Mouse (Mus musculus) layer of hippocampus, postnatal 36 days (tissue): ENCODE results near the gene Itsn2. TPM values are rescaled to one million over a fixed set of nuclear protein-coding genes. Genes with fewer than 3 reads are reported as not detected.
"Not testable (repeated sequence)": the region's sequence is repeated elsewhere in the genome, so short reads cannot be mapped to it uniquely, and the experiment has no call there.

Experiments used
- DNase-seq, 2 experiments: peaks; one replicate each; pipeline ENCODE4 v3.0.0; 2022
- total RNA-seq, 2 experiments: library from RNA; stranded (reverse); gene quantifications; 2 replicates each; pipeline ENCODE4 v1.2.3; 2021

Itsn2 gene
- total RNA-seq, result 100 to 1,000 TPM in 1 of 2 experiments, 10 to 100 TPM in 1; 87.2 to 104 TPM

DNA sequence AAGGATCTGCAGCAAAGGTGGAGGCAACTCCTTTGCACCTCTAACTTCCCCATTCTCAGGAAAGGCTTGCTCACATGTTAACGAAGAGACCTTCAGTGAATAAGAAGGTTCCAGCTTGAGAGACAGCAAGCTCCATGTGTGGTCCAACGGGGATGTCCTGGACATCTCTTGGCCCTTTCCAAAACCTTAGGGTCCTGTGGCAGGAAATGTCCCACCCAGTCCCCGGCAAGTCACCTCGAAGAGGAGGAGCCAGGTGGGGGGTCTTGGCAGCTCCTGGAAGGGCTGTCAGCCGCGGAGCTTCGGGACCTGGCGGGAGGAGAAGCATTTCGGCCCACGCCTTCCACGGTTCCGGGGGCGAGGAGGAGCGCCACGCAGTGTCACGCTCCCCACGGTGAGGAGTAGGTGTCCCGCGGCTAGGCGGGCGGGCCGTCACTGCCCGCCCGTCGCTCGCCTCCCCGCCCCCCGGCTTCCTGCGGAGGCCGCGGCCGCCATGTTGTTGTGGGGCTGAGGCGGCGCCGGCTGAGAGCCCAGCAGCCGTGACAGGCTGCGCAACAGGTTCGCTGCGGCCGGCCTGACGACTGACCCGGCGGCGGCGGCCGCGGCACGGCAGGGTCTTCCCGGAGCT lies at the start of gene Itsn2, which contains the start of gene Gm3625:
Gene Itsn2, plus strand, starts transcription at position 98 of the 625 bp plus-strand sequence.
Gene Gm3625, minus strand, starts transcription at position 387 of the 625 bp plus-strand sequence.
- DNase-seq, result peak; percentile 74 to 75

DNA sequence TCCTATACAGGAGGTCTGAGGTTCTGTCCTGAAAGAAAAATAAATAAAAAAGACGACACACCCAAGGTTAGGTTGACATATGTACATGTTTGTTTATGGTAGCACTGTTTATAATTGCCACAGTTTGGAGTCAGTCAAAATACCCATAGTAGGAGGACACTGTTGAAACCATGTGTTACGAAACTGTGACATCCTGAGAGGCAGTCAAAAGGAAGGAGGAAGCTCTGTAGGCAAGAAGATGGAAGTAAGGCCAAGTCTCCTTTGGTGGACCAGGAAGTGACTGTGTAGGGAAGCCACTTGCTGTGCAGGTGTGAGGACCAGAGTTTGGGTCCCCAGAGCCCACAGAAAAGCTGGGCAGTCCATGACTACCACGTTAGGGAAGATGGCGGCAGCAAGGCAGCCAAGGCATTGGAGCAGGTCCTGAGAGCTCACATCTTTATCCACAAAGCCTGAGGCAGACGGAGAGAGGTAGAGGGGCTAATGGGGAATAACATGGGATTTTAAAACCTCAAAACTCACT lies 48.0 kb upstream of the Itsn2 start:
- no peak for DNase-seq

DNA sequence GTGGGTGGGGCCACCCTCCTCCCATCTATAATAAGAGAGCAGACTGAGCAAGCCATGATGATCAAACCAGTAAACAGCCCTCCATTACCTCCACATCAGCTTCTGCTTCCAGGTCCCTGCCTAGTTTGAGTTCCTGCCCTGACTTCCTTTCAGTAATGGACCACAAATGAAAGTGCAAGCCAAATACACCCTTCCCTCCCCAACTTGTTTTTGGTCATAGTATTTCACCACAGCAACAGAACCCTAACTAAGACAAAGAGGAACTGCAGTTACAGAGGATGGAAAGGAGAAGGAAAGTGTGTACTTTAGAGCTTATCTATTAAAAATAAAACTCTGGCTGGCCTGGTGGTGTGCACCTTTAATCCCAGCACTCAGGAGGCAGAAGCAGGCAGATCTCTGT lies 47.0 kb upstream of the Itsn2 start:
- DNase-seq, result no peak

DNA sequence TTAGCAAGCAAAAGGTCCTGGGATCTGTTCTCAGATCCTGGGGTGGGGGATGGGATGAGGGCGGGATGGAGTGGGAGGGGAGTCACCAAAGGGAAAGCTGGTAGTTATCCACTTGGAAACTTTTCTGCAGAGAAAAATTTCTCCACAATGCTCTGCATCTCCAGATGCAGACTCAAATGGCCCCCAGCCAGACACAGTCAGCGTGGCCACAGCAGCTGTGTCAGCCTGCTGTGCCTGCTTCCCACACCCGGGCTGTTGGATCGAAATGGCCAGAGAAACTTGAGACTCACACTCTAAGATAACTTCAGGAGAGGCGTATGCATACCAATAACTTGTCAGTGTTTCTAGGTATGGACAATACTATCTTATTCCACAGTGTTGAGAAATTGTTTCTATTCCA lies 45.9 kb upstream of the Itsn2 start:
- DNase-seq, result no peak

DNA sequence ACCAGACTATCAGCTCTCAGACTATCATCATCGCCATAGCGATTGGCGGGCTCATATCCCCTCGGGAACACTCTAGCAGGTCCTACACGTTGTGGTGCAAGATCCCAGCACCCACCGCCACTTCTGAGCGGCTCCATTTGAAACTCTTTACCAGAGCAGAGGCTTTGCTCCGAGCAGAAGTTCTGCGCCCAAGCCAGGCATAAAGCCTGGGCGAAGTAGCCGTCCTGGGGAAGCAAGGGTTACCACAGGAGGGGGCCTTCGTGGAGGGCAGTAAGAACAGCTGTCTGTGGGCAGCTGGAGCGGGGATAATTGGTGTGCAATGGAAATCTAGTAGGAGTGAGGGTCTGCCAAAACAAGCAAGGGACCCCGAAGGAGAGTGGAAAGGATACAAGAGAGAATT lies 44.9 kb upstream of the Itsn2 start:
- no peak for DNase-seq

DNA sequence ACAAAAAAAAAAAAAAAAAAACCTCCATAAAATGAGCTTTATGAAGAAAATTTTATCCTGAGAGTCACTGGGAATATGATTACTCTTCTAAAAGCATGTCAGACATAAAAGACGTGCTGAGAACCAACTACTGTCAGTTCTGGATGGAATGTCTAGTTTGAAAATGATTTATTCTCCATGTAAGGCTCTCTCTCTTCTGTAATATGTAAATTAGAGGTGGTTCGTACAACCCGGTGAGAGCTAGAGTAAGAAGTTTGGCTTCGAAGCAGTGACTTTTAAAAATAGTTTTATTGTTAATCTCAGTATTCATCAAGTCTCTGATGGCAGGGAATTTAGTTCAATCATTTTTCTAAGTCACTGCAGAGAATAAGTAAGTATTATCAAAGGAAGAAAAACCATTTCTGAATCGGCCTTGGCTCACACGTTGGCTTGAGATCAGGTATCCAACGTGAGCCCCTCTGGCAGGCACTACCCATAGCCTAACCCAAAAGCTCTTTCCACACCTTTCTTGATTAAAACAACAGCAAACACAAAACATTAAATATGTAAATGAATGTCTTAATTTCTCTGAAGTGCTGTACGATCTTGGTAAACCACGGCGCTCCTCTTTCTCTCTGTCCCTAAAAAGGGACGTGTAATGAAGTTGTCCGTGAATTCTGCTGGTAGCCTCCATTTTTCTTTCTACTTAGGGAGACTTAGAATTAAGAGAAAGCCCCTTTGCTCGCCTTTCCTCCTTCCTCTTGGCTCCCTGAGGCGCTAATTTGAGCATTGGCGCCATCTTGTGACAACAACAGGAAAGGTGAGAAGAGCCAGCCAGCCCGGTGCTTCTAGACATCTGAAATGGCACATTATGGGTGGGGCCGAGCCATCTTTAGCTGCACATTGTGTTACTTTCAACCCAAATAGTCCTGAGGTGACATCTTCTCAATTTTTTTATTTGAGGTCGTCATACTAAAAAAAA lies 44.1 kb upstream of the Itsn2 start:
- DNase-seq, result peak; percentile 76 to 81

DNA sequence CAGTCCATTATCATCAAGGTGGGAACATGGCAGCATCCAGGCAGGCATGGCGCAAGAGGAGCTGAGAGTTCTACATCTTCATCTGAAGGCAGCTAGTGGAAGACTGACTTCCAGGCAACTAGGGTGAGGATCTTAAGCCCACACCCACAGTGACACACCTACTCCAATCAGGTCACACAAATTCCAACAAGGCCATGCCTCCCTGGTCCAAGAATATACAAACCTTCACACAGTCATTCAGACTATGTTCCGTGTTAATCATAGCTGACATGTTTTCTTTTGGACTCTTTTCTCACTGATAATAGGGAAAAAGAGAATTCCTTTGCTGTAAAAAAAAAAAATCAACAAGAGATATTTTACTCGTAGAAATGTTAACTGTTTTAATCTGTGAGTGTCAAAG lies 38.7 kb upstream of the Itsn2 start:
- DNase-seq, result not testable (repeated sequence)

DNA sequence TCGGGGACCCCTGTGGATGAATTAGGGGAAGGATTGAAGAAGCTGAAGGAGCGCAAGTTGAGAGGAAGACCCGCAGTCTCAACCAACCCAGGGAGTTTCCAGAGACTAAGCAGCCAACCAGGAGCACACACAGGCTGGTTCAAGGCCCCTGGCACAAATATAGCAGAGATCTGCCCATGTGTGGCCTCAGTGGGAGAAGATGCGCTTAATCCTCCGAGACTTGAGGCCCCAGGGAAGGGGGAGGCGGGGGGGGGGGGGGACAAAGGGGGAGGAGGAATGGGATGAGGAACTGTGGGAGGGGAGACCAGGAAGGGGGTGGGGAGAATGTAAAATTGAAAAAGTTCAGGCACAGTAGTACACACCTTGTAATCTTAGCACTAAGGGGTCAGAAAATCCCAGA lies 37.0 kb upstream of the Itsn2 start:
- DNase-seq, result no peak

DNA sequence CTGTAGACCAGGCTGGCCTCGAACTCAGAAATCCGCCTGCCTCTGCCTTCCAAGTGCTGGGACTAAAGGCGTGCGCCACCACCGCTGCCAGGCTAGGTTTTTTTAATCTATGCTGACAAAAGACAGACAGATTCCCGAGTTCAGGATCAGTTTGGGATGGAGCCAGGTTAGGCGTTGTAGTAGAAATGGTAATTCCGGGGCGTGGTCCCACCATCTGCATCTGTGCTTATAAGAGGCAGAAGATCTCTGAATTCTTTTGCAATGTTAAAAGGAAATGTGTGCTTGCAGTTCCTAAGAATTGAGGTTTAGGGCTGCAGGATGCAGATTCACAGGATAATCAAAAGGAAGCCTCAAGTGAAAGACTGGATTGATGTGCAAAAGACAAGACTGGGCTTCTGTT lies 35.5 kb upstream of the Itsn2 start:
- no peak for DNase-seq

DNA sequence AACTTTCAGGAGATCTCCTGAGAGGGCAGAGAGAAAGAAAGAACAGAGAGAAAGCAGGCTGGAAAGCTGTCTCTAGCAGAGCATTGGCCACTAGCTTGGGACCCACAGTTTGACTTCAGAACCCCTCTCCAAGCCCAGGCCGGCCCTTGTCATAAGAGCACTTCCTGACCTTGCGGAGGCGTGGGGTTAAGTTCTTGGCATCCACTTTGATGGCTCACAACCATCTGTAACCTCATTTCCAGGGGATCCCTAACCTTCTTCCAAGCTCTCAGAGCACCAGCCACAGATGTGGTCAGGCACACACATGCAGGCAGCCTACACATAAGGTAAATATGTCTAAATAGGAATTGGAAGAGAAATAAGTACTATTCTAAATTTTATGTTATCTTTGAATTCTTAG lies 35.0 kb upstream of the Itsn2 start:
- DNase-seq, result no peak

DNA sequence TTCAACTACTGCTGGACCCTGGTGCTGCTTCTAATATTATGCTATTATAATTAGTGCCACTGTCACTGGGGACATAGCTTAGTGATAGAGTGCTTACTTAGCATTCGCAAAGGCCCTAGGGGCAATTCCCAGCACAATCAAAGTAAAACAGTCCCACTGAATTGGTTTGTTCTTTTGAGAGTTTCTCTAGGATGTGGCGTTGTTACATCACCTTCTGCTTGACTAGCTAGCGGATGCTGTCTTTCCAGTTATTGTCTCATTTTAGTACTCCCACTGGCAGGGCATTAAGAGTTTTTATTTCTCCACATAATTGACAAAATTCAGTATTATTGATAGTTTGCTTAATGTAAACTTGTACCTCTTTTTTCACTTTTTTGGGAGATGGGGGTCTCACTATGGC lies 34.4 kb upstream of the Itsn2 start:
- DNase-seq, result no peak

DNA sequence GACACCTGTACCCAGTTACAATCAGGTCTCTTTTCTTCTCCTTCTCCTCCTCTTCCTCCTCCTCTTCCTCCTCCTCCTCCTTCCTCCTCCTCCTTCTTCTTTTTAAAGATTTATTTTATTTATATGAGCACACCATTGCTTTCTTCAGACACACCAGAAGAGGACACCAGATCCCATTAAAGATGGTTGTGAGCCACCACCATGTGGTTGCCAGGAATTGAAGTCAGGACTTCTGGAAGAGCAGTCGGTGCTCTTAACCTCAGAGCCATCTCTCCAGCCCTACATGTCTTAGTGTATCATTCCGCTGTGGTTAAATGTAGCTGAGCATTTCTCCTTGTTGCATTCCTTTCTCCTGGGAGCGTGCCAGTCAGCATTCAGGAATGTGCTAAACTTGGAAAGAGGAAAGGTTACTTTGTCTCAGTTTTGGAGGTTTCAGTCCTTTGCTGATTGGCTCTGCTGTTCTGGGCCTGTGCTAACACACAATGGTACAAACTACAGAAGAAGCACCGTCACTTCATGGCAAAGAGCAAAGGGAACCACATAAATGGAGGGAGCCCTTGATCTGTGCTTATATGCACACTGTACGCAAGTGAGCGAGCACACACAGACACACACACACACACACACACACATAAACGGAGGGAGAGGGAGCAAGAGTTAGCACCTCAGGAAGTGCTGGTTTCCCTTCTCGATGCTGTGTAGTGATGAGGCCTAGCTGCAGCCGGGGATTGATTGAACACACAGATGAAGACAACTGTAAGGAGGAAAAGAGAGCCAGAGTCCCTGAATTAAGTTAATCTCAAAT lies 33.8 kb upstream of the Itsn2 start:
- DNase-seq, result no peak

DNA sequence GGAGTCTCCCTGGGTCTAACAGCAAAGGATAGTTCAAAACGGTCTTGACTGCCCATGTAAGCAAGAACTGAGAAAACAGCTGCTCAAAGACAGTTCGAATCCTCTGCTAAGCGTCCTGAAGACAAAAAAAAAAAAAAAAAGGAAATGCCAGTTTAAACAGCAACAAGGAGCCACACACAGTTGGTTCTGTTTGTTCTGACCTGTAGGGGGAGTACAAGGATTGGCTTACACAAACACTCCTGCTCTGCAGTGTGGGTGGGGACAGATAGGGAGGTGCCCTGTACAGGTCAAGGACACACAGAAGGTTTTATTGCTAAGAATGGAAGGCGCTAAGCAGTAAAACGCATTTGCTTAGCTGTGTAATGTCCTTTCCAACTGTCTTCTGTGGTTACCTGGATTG lies 20.6 kb upstream of the Itsn2 start:
- no peak for DNase-seq

DNA sequence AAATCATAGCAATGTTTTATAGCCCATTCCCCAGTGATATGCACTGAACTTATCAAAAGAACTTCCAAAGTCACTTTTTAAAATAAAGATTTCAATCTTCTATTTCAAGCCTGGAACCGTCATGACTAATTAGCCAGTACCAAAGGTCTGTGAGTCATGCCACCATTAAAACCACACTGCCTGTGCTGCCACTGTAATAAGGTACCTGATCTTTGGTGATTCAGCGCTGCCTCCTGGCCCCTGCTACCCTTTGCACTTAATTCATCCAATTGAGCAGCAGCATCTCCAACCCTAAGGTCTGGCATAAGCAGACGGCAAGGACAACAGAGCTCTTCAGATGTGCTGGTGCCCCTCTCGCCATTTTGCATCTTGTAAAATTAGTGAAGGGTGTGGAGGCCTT lies 18.4 kb upstream of the Itsn2 start:
- DNase-seq, result no peak

DNA sequence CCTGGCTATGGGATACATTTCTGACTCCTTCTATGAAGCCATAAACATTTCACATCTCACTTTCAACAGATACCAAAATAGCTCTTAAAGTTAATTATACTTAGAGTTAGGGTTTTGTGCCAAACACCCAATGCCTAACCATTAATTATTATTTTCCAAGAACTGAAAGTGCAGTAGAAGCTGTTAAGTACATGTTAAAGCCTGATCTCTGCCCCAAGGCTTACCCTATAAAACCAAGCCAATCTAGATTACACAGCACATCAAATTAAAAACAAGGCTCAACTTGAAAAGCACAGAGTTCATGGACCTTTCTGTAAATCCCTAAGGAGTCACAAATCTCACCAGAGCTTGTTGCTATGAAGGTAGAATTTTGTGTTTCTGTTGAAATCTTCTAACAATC lies 10.1 kb upstream of the Itsn2 start:
- no peak for DNase-seq

DNA sequence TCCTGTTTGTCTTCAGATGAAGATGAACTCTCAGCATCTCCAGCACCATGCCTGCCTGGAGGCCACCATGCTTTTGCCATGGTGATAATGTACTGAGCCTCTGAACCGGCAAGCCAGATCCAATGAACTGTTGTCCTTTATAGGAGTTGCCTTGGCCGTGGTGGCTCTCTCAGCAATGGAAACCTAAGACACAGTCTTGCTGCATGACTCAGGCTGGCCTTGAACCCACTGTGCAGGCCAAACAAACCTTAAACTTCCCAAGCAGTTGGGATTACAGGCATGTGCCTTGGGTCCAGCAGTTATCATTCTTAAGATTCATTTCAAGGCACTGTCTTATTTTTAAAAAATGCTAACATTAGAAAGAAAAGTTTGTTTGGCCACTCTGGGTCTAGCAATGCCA lies 4.6 kb upstream of the Itsn2 start:
- DNase-seq, result no peak

DNA sequence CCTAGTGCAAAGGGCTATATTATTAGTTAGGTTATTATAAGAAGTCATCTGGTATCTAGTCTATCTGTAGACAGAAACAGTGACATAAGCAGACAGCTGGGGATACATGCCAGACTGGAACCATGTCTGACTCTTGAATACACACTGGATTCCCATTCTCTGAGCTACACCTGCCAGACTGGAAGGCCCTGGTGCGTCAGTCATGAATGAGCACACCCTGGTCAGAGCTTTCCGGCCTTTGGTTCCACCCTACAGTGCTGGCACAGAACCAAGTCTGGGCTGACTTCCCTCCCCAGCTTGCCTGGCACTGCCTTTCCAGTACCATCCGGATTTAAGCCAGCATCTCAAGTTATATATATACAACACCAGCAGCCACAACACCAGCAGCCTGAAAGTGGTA lies 3.8 kb upstream of the Itsn2 start:
- no peak for DNase-seq

DNA sequence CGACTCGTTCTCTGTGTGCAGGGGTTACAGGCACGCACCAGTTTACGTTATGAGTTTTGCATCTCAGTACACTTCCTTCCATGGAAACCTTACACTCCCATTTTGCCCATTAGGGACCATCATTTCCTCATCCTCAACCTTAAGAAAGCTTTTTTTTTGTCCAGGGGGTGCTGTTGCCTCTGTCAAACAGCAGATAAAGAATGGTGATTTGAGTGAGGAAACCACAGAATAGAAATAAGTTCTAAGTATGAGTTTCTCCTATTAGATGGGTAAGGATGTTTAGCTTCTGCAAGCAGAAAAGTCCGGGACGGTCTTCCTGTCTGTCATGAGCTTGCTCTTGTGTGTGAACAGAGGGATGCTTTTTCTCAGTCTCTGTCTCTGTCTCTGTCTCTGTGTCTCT lies 413 bp upstream of the Itsn2 start:
- no peak for DNase-seq

DNA sequence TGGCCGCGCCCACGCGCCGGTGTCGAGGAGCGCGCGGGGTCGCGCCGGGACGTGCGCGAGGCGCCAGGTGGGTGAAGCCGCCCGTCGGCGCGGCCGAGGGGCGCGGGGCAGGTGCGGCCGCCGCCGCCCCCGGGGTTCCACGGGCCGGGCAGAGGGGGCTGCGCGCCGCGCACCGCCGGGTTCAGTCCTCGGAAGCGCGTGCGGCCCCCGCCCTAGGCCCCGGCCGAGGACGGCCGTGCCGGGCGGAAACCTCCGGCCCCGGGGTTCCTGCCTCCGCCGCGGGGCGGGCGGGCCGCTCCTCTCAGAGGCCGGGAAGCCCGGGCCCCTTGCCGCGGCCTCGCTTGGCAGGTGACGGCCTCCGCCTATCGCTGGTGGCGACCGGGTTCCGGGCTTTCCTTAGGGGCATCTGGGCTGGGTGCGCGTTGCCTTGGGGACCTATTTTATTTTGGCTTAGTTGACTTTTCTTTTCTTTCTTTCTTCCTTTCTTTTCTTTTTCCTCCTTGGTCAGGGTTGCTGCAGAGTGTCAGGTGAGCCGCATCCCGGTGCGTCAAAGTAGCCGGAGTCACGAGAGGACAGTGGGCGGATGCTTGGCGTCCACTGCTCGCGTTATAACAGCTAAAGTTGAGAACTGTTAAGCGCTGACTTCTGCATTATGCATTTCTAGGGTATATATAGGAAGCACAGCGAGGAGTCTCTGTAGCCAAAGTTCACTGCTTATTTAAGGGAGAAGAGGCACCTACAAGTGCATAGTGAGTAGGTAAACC lies 910 bp downstream of the Itsn2 start:
- DNase-seq, result peak in 1 of 2 experiments; percentile 24

DNA sequence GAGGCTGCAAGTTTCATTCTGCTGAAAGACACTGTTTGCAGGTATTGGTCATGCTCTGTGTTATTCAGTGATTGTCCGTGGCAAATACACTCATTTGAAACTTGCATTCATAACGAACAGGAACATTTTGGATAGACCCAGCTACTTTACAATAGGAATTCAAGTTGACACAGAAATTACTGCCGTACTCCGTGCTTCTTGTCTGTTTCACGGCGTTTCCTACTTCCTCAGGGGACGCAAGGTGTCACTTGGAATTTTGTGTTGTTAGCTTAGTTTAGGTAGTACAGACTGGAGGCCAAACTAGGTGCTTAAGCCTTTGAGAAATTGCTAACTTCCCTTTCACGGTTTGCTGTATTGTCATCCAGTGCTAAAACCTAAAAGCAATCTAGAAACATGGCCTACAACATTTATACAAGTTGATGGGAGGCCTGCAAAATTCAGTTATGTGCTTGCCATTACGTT lies 1.5 kb downstream of the Itsn2 start:
- no peak for DNase-seq

DNA sequence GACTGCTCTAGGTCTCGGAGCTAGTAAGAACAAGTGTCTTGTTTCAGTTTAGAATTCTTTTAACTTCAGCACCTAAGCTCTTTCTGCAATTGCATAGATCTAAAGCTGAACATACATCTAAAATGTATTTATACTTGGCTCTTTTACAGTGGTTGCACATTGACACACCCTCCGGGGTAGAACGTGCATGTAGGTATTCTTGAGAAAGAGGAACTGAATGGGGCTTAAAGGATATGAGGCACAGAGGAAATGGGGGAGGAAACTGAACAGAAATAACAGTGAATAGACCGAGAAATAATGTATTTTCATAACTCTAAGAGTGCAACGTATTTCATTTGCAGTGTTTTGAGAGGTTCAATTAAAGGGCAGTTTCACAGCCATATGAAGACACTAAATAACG lies 2.6 kb downstream of the Itsn2 start:
- DNase-seq, result no peak
